Mouse (Mus musculus) CH12.LX (cell line): Measurements from ENCODE around the gene Mrnip. TPM values are rescaled to one million over a fixed set of nuclear protein-coding genes. Genes with fewer than 3 reads are reported as not detected.

Experiments
- DNase-seq: peaks from one replicate; pipeline ENCODE4 v3.0.0-alpha.2; 2013; ENCODE audit errors: extremely low read depth
- H3K27ac ChIP-seq: 2 replicates; pipeline ENCODE4 v1.5.1; 2012; ENCODE audit warnings: low read depth, mild to moderate bottlenecking, control low read depth, moderate library complexity; ENCODE audit not compliant: insufficient read depth
- H3K27me3 ChIP-seq: replicated peaks from 2 replicates; pipeline ENCODE3; 2012; ENCODE audit warnings: inconsistent platforms
- H3K36me3 ChIP-seq, 2 experiments: replicated peaks in 1 of 2; 2 replicates each; pipeline versions ENCODE3 to v1.6.1; 2012; ENCODE audit warnings: inconsistent platforms in 1 of 2, low read length in 1 of 2, mild to moderate bottlenecking in 1 of 2, mixed read lengths in 1 of 2, moderate library complexity in 1 of 2; ENCODE audit not compliant: control insufficient read depth in 1 of 2, insufficient read depth in 1 of 2
- H3K4me1 ChIP-seq, 2 experiments: 2 replicates each; pipeline ENCODE4 v1.6.1; 2012; ENCODE audit warnings: inconsistent platforms in 1 of 2, moderate library complexity in 1 of 2; ENCODE audit not compliant: insufficient read depth in 2 of 2, control insufficient read depth in 1 of 2
- H3K4me2 ChIP-seq: 2 replicates; pipeline ENCODE4 v1.6.1; 2012; ENCODE audit warnings: low read depth, mild to moderate bottlenecking, control low read depth; ENCODE audit not compliant: poor library complexity, insufficient read depth, severe bottlenecking
- H3K4me3 ChIP-seq, 3 experiments: fragments of 150-350 bp in 1 of 3; sonication (generic) in 1 of 3; replicated peaks in 1 of 3; 2 replicates each; pipeline versions ENCODE3 to v1.5.1; 2011 to 2012; ENCODE audit warnings: low read depth in 2 of 3, low read length in 2 of 3, mild to moderate bottlenecking in 2 of 3, moderate library complexity in 2 of 3, control low read depth in 1 of 3, improper control_type of control experiment in 1 of 3, inconsistent platforms in 1 of 3, mixed read lengths in 1 of 3; ENCODE audit not compliant: poor library complexity in 1 of 3
- H3K79me2 ChIP-seq: replicated peaks from 2 replicates; pipeline ENCODE4 v1.6.1; 2012; ENCODE audit warnings: mild to moderate bottlenecking, moderate library complexity; ENCODE audit not compliant: control insufficient read depth, poor library complexity, insufficient read depth, severe bottlenecking; ENCODE audit errors: extremely low read depth
- H3K9ac ChIP-seq: 2 replicates; pipeline ENCODE4 v1.6.1; 2012; ENCODE audit warnings: low read depth, mild to moderate bottlenecking, control low read depth, moderate library complexity; ENCODE audit not compliant: insufficient read depth
- H3K9me3 ChIP-seq: replicated peaks from 2 replicates; pipeline ENCODE3; 2012; ENCODE audit warnings: low read length, inconsistent platforms, mixed read lengths
- BHLHE40 ChIP-seq: IDR thresholded peaks from 2 replicates; pipeline ENCODE4 v1.6.1; 2011; ENCODE audit warnings: mild to moderate bottlenecking, low read depth, low read length, improper control_type of control experiment
- CTCF ChIP-seq, 2 experiments: IDR thresholded peaks in 1 of 2; conservative IDR thresholded peaks in 1 of 2; 2 replicates each; pipeline ENCODE4 v1.5.1; 2011 to 2012; ENCODE audit warnings: low read depth in 2 of 2, low read length in 2 of 2, improper control_type of control experiment in 1 of 2, inconsistent platforms in 1 of 2, mild to moderate bottlenecking in 1 of 2, moderate library complexity in 1 of 2
- E2F4 ChIP-seq: IDR thresholded peaks from 2 replicates; pipeline ENCODE4 v1.6.1; 2011; ENCODE audit warnings: low read depth, low read length, improper control_type of control experiment; ENCODE audit not compliant: insufficient replicate concordance
- EP300 ChIP-seq: IDR thresholded peaks from 2 replicates; pipeline ENCODE4 v1.6.1; 2011; ENCODE audit warnings: low read length, improper control_type of control experiment
- ETS1 ChIP-seq: conservative IDR thresholded peaks from 2 replicates; pipeline ENCODE4 v1.6.1; 2012; ENCODE audit warnings: low read depth, mild to moderate bottlenecking, inconsistent platforms, low read length, improper control_type of control experiment, moderate library complexity
- IRF4 ChIP-seq: IDR thresholded peaks from 2 replicates; pipeline ENCODE4 v1.6.1; 2014; ENCODE audit warnings: low read depth, mild to moderate bottlenecking, inconsistent platforms, low read length, improper control_type of control experiment
- JUN ChIP-seq: IDR thresholded peaks from 2 replicates; pipeline ENCODE4 v1.6.1; 2011; ENCODE audit warnings: low read depth, mild to moderate bottlenecking, low read length, improper control_type of control experiment, moderate library complexity; ENCODE audit not compliant: insufficient read depth
- JUND ChIP-seq: conservative IDR thresholded peaks from 2 replicates; pipeline ENCODE4 v1.6.1; 2011; ENCODE audit warnings: low read depth, low read length, improper control_type of control experiment
- KAT2A ChIP-seq: IDR thresholded peaks from 2 replicates; pipeline ENCODE4 v1.6.1; 2012; ENCODE audit warnings: low read length, improper control_type of control experiment, inconsistent platforms; ENCODE audit not compliant: insufficient replicate concordance
- MAFK ChIP-seq: IDR thresholded peaks from 2 replicates; pipeline ENCODE4 v1.6.1; 2011; ENCODE audit warnings: low read length, improper control_type of control experiment; ENCODE audit not compliant: insufficient replicate concordance
- MXI1 ChIP-seq: IDR thresholded peaks from 2 replicates; pipeline ENCODE4 v1.6.1; 2011; ENCODE audit warnings: mild to moderate bottlenecking, low read depth, low read length, improper control_type of control experiment
- MYC ChIP-seq: IDR thresholded peaks from 2 replicates; pipeline ENCODE4 v1.6.1; 2011; ENCODE audit warnings: low read depth, mild to moderate bottlenecking, improper control_type of control experiment, low read length
- NELFE ChIP-seq: IDR thresholded peaks from 2 replicates; pipeline ENCODE4 v1.6.1; 2011; ENCODE audit warnings: low read depth, low read length, improper control_type of control experiment
- PAX5 ChIP-seq: IDR thresholded peaks from 2 replicates; pipeline ENCODE4 v1.6.1; 2012; ENCODE audit warnings: low read length, inconsistent platforms, mixed read lengths
- POLR2A ChIP-seq: IDR thresholded peaks from 2 replicates; pipeline ENCODE4 v1.6.1; 2011; ENCODE audit warnings: low read depth, mild to moderate bottlenecking, improper control_type of control experiment, low read length
- POLR2AphosphoS2 ChIP-seq: IDR thresholded peaks from 2 replicates; pipeline ENCODE4 v1.6.1; 2011; ENCODE audit warnings: low read depth, low read length, improper control_type of control experiment
- RAD21 ChIP-seq: IDR thresholded peaks from 2 replicates; pipeline ENCODE4 v1.6.1; 2011; ENCODE audit warnings: low read depth, mild to moderate bottlenecking, low read length, improper control_type of control experiment, moderate library complexity
- RCOR1 ChIP-seq: conservative IDR thresholded peaks from 2 replicates; pipeline ENCODE4 v1.6.1; 2012; ENCODE audit warnings: low read depth, mild to moderate bottlenecking, inconsistent platforms, low read length, improper control_type of control experiment
- SMC3 ChIP-seq: IDR thresholded peaks from 2 replicates; pipeline ENCODE4 v1.6.1; 2011; ENCODE audit warnings: low read depth, low read length, improper control_type of control experiment
- TBP ChIP-seq: conservative IDR thresholded peaks from 2 replicates; pipeline ENCODE4 v1.6.1; 2011; ENCODE audit warnings: low read depth, low read length, improper control_type of control experiment
- TCF12 ChIP-seq: IDR thresholded peaks from 2 replicates; pipeline ENCODE4 v1.6.1; 2014; ENCODE audit warnings: low read depth, mild to moderate bottlenecking, inconsistent platforms, low read length, improper control_type of control experiment
- USF1 ChIP-seq: IDR thresholded peaks from 2 replicates; pipeline ENCODE4 v1.6.1; 2014; ENCODE audit warnings: low read depth, mild to moderate bottlenecking, inconsistent platforms, low read length, improper control_type of control experiment
- ZMIZ1 ChIP-seq: IDR thresholded peaks from 2 replicates; pipeline ENCODE4 v1.6.1; 2012; ENCODE audit warnings: low read depth, mild to moderate bottlenecking, inconsistent platforms, low read length, improper control_type of control experiment
- dilution Hi-C: fragments of 300-500 bp; cut with MboI; formaldehyde crosslinking; loops from 2 replicates; pipeline ENCODE4 v1.14.3; 2020; ENCODE audit warnings: low sequenced_read_pairs; ENCODE audit not compliant: extremely low pct_unique_long_range_greater_than_20kb, extremely low pct_ligation_motif_present
- in situ Hi-C: fragments of 300-500 bp; cut with MboI; formaldehyde crosslinking; loops from 3 replicates; pipeline ENCODE4 v1.14.3; 2019; ENCODE audit warnings: low sequenced_read_pairs, low pct_ligation_motif_present, low pct_unique_long_range_greater_than_20kb, mixed read lengths
- polyA plus RNA-seq: library from polyadenylated mRNA; unstranded; fragments of >175 nt; gene quantifications from 2 replicates; pipeline ENCODE4 v1.2.1, GENCODE M21; 2012; ENCODE audit warnings: low read depth; ENCODE audit not compliant: insufficient read length
- total RNA-seq, 2 experiments: library from RNA; depleted of rRNA; stranded (reverse); fragments of 300-350 nt in 1 of 2; fragments of >200 nt in 1 of 2; gene quantifications; 2 replicates each; pipeline ENCODE4 v1.2.3; 2012 to 2014

The Mrnip gene
- total and polyA plus RNA-seq, 3 experiments = 22.5 to 36.7 (median 29.7) TPM

GRCm38 (mm10) chr11:50182702-50183101 is 8.5 kb downstream of the Mrnip start:
- Histone ChIP-seq H3K4me1 (peaks cover 4 to 48% of the 10 kb centered on the region in 2 experiments), H3K36me3 (peaks cover 34 to 75% of the 10 kb centered on the region in 2 experiments), H3K9ac (no peak overlapping the region), H3K4me2 (no peak overlapping the region), H3K79me2 (no peaks in the 10 kb centered on the region), H3K9me3 (no peaks in the 10 kb centered on the region), H3K27me3 (no peaks in the 10 kb centered on the region), H3K4me3 (no peak overlapping the region), H3K27ac (peak overlapping the region; percentile 40)
- dilution Hi-C loops = no loop called here
- TF ChIP-seq RCOR1 (no peak), TCF12 (peak; percentile 8; the same call in 1 of the 2 replicates), E2F4 (no peak), PAX5 (no peak), POLR2A (no peak), NELFE (no peak), EP300 (peak; percentile 65), TBP (no peak), JUN (no peak), BHLHE40 (0 out of 2 replicates have a peak, but pooled peaks have one; percentile 35), MXI1 (no peak), MYC (no peak), IRF4 (peak; percentile 34; the same call in 1 of the 2 replicates), KAT2A (no peak), MAFK (peak; percentile 83), SMC3 (no peak), RAD21 (no peak), ETS1 (0 out of 2 replicates have a peak, but pooled peaks have one; percentile 15)
- peak; percentile 48 for DNase-seq
- in situ Hi-C loops = no loop called here

DNA sequence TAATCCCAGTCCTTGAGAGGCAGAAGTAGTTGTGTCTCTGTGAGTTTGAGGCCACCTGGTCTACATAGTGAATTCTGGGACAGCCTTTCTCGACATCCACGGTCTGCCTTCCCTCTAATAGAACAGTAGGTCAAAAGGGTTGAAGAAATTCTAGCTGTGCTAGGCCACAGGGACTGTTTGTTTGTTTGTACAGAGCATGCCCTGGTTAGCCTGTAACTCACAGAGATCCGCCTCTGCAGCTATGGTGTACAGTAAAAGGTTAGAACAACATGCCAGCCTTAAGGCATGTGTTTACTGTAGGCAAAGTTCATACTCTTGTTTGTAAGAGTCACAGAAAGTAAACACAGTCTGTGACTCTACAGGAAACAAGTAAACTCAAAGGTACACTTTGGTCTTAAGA is 10.5 kb downstream of the Mrnip start:
- dilution Hi-C loops (no loop called here), in situ Hi-C loops (no loop called here)
- Histone ChIP-seq H3K4me1 (peaks cover 4 to 42% of the 10 kb centered on the region in 2 experiments), H3K9me3 (no peaks in the 10 kb centered on the region), H3K9ac (no peak overlapping the region), H3K4me2 (no peak overlapping the region), H3K27me3 (no peaks in the 10 kb centered on the region), H3K27ac (no peak overlapping the region), H3K36me3 (peaks cover 26 to 64% of the 10 kb centered on the region in 2 experiments), H3K79me2 (no peaks in the 10 kb centered on the region), H3K4me3 (no peak overlapping the region)
- DNase-seq = no peak
- TF ChIP-seq MAFK = no peak
- no peak for TF ChIP-seq JUN
- no peak for TF ChIP-seq MXI1
- TF ChIP-seq CTCF (conservative IDR thresholded peaks at IDR 0.05 in 1 of 2, IDR thresholded peaks at IDR 0.05 in 1 of 2; ENCODE audit: low read depth in 2 of 2, low read length in 2 of 2) = no peak
- TF ChIP-seq USF1 = no peak
- TF ChIP-seq JUND = no peak
- no peak for TF ChIP-seq POLR2AphosphoS2
- no peak for TF ChIP-seq ZMIZ1
